Mouse (Mus musculus) CD4-positive, CD25-positive, alpha-beta regulatory T cell, adult 2 months (primary cell): ENCODE measurements around the gene E2f8.
A peak's percentile ranks its signal among the peaks of the same experiment; 100 is the strongest.

ENCODE experiments used
- DNase-seq: peaks from one replicate; pipeline ENCODE4 v3.0.0-alpha.2; 2012; ENCODE audit warnings: low read depth, low spot score

E2f8 gene

GRCm38 (mm10) chr7:48881486-48881885 is at the start of gene E2f8:
TSS of gene E2f8 (minus strand) at chr7:48881596.
- peak; percentile 69 for DNase-seq

DNA sequence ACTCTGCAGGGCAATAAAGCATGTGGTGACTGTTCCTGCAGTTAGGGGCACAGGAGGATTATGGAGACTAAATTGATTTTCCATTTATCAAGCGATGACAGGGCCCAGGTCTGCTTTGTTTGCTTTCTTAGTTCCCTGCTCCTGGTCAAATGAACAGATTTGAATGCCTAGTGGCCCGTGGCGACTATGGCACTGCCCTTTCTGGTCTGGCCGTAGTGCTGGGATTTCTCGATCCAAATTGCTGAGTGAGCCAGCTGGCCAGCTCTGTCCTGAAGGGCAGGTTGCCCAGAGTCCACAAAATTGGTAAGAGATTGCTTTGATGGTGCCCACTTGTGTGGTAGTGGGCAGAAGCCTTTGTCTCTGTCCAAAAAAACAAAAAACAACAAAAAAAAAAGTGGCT is 49.0 kb upstream of the E2f8 start:
- DNase-seq, result no peak

DNA sequence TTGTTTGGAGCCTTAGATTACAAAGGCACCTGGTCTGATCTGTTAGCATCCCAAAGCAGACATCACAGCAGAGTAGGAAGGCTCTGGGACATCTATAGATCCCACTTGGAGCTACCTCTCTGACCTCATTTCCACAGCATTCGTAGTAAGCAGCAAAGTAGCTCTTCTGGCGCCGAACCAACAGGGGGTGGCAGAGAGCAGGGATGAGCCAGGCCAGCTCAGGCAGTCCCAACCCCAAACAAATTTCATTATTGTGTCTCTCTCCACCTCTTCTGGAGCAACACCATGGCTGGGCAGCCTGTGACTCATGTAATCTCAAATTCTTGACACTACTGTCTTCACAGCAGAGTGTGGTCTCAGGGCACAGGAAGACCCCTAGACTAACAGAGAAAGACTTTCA is 47.0 kb upstream of the E2f8 start:
- DNase-seq, result peak; percentile 68

- no peak for DNase-seq
These were observed 43.8 kb upstream of the E2f8 start for GRCm38 (mm10) chr7:48925214-48925613.

DNA sequence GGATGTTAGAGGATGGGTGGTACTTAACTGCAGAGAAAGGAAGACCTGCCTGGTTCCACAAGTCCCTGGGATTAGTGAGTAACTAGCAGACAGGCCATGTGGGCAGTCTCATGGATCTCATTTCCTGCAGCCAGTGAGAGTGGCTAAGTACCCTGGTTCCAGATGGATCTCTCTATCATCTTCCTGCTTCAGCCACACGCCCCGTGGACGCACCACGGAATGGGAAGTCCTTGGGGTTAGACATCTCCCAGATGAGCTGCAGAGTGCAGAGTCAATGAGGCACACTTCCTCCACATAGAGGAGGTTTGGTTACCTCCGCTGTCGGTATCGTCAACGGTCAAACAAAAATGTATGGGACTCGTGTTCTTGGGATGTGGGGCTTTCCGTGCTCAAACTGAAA is 42.2 kb upstream of the E2f8 start:
- DNase-seq, result no peak

GRCm38 (mm10) chr7:48918389-48918788 is 37.0 kb upstream of the E2f8 start:
- DNase-seq, result no peak

GRCm38 (mm10) chr7:48917988-48918387 is 36.6 kb upstream of the E2f8 start:
- no peak for DNase-seq

- no peak for DNase-seq
These were observed 36.1 kb upstream of the E2f8 start for GRCm38 (mm10) chr7:48917463-48917862.

GRCm38 (mm10) chr7:48914630-48915506 is 33.5 kb upstream of the E2f8 start:
- no peak for DNase-seq

DNA sequence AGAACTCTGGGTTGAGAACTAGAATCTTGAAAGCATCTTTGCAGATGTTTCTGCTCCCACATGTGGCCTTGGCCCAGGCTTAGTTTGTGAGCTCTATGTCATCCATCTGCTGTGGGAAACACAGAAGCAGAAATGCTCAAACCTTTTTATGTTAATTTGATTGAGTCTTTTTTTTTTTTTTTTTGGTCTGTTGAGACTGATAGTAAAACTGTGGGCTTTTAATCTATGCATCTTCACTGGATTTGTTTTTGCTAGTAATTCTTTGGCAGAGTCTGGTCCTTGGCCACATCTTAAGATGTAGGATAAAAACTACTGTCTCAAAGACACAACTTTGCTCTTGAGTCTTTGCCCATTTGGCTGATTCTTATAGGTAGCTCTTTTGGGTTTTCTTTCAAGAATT is 29.8 kb upstream of the E2f8 start:
- no peak for DNase-seq

DNA sequence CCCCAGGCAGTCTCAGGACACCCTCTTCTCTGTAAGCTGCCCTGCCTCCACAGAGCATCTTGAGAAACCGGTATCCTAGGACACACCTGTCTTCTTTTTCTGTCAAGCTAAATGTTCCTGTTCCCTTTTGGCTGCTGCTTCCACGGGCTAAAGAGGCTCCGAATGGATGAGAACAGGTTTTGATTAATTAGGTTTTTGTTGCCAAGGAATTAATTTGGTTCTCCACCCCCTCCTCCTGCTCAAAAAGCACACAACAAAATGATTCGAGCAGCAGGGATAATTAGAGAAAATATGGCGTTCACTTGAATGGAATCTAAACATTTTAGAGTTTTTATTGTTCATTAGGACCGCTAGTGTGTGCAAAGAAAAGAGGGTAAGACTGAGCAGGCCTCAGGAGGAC is 28.9 kb upstream of the E2f8 start:
- DNase-seq, result no peak

DNA sequence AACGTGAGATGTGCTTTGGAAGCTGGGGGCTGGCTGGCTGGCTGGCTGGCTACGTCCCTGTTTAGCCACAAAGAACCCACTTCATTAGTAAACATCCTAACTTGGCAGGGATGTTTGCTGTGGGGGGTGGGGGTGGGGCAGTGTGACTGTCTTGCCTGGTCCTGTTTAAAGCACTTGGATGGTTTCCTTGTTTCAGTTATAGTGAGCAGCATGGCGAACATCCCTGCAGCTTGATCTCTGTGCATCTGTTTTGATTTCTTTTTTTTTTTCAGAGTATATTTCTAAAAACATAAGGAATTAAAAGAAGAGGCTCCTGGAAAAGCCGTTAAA is 27.9 kb upstream of the E2f8 start:
- no peak for DNase-seq

- peak; percentile 60 for DNase-seq
These were observed 27.3 kb upstream of the E2f8 start, which contains the start of gene Nav2 for GRCm38 (mm10) chr7:48908521-48909341. TSS of gene Nav2 (plus strand) at chr7:48908716.

- DNase-seq, result no peak
These were observed 21.1 kb upstream of the E2f8 start for GRCm38 (mm10) chr7:48902454-48902853.

GRCm38 (mm10) chr7:48900408-48901167 is 19.2 kb upstream of the E2f8 start:
- DNase-seq, result peak; percentile 35

DNA sequence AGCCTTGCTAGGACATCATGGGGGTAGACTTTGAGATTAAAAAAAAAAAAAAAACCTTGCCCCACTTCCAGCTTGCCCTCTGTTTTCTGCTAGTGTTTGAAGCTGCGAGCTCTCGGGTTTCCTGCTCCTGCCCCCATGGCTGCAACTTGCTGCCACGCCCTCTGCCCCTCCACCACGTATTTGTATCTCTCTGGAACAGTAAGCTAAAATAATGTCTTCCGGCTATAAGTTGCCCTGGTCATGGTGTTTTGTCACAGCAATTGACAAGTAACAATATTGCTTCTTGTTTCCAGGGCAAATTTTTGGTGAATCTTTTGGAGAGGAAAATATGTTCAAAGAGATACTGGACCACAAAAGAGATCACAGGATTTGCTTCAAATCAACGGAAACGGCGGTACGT is 17.0 kb upstream of the E2f8 start:
- peak; percentile 32 for DNase-seq

DNA sequence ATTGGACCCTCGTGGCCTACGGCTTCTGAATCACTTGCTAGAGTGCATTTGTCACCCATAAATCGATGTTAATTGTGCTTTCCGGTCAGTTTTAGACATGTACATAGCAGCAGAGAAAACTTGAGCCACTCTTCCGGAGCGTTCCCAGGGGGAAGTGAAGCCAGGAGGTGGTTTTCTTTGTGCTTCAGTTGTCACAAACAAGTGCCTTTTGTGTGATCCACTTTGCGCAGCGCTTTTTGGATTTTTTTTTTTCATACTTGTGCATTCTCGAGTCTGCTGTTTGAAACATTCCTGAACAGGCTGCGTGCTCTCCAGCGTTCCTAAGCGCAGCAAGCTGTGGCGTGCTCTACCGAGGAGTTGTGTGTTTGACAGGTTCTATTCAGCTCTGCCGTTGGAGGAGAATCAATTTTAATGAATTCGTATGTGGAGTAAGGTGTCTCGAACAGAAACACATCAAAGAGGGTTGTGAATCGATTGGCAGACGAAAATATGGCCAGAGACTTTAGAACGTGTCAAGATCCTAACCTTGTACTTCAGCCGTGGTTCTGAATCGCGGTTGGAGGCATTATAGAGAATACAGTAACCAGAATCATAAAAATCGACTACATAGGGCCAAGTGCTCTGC is 16.3 kb upstream of the E2f8 start:
- DNase-seq, result no peak

GRCm38 (mm10) chr7:48896051-48896450 is 14.7 kb upstream of the E2f8 start:
- DNase-seq, result no peak

- DNase-seq, result no peak
These were observed 14.1 kb upstream of the E2f8 start for GRCm38 (mm10) chr7:48895475-48895874.

DNA sequence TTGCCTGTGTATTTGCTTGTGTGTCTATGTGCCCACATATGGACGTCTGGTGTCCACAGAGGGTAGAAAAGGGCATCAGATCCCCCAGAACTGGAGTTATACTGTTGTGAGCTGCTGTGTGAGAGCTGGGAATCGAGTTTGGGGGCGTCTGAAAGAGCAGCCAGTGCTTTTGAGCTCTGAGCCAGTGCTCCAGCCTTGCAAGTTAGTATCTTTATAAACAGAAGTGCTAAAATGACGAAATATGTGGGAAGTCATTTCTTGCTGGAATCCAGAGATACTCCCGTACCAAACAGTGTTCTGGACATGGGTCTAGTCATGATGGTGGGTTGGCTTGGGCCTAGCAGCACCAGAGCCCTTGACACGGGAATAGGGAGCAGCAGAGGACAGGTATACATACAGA is 13.4 kb upstream of the E2f8 start:
- DNase-seq, result no peak

- peak; percentile 75 for DNase-seq
These were observed 12.8 kb upstream of the E2f8 start for GRCm38 (mm10) chr7:48894152-48894551.

- no peak for DNase-seq
These were observed 11.7 kb upstream of the E2f8 start for GRCm38 (mm10) chr7:48893093-48893492.
